Mouse (Mus musculus) heart, embryonic 15.5 days (tissue): Measurements from ENCODE around the gene Rilpl1. TPM values are rescaled to one million over a fixed set of nuclear protein-coding genes. Genes with fewer than 3 reads are reported as not detected.
"Not testable (repeated sequence)": the region's sequence is repeated elsewhere in the genome, so short reads cannot be mapped to it uniquely, and the experiment has no call there.

Source experiments
- ATAC-seq: fragments of 200-750 bp; cut with Nextera tagmentation; replicated peaks from 2 replicates; pipeline ENCODE4 v1.8.0; 2017; ENCODE audit warnings: low read depth, moderate TSS enrichment; ENCODE audit not compliant: insufficient number of reproducible peaks, insufficient read depth, low FRiP score
- H3K27ac ChIP-seq: fragments of 300-500 bp; sonication (generic); 2 replicates; pipeline ENCODE4 v1.5.1; 2015; ENCODE audit warnings: mild to moderate bottlenecking, inconsistent platforms
- H3K27me3 ChIP-seq: fragments of 300-500 bp; sonication (generic); 2 replicates; pipeline ENCODE4 v1.6.1; 2015; ENCODE audit warnings: inconsistent platforms
- H3K36me3 ChIP-seq: fragments of 300-500 bp; sonication (generic); 2 replicates; pipeline ENCODE4 v1.6.1; 2015; ENCODE audit warnings: mild to moderate bottlenecking, inconsistent platforms
- H3K4me1 ChIP-seq: fragments of 300-500 bp; sonication (generic); replicated peaks from 2 replicates; pipeline ENCODE4 v1.6.1; 2015; ENCODE audit warnings: inconsistent platforms
- H3K4me2 ChIP-seq: fragments of 300-500 bp; sonication (generic); 2 replicates; pipeline ENCODE4 v1.6.1; 2015; ENCODE audit warnings: inconsistent platforms, mild to moderate bottlenecking, moderate library complexity
- H3K4me3 ChIP-seq: fragments of 300-500 bp; sonication (generic); 2 replicates; pipeline ENCODE4 v1.5.1; 2015; ENCODE audit warnings: mild to moderate bottlenecking, inconsistent platforms
- H3K9ac ChIP-seq: fragments of 300-500 bp; sonication (generic); 2 replicates; pipeline ENCODE4 v1.6.1; 2015; ENCODE audit warnings: mild to moderate bottlenecking, inconsistent platforms
- H3K9me3 ChIP-seq: fragments of 300-500 bp; sonication (generic); replicated peaks from 2 replicates; pipeline ENCODE4 v1.6.1; 2016; ENCODE audit warnings: inconsistent platforms
- WGBS: fragments of 180-500 bp; shearing (Covaris S2); methylation state at CpG from one replicate; pipeline ENCODE4 v1.1.7; 2015; ENCODE audit warnings: mixed read lengths; 5-methylcytosine and 5-hydroxymethylcytosine counted together
- polyA plus RNA-seq: library from polyadenylated mRNA; unstranded; fragments of >200 nt; fragmentation: Nextera tagmentation; extraction: Ambion mirVana; gene quantifications from 2 replicates; pipeline ENCODE4 v1.2.1, GENCODE M21; 2015

Gene Rilpl1
- polyA plus RNA-seq, 1 experiment from 2014 or later: 27.8 TPM

- Histone ChIP-seq H3K9me3 (no peaks in the 10 kb centered on the region), H3K4me1 (no peaks in the 10 kb centered on the region), H3K27ac (no peak overlapping the region), H3K36me3 (peaks cover 23% of the 10 kb centered on the region), H3K4me2 (no peak overlapping the region), H3K27me3 (no peaks in the 10 kb centered on the region), H3K4me3 (no peak overlapping the region), H3K9ac (no peak overlapping the region)
- no peak for ATAC-seq
- 89% methylated on average over 7 of the region's 7 CpGs for WGBS
Measured at GRCm38 (mm10) chr5:124468365-124468764, 62.8 kb downstream of the Rilpl1 start.

GRCm38 (mm10) chr5:124467766-124468165 is 63.4 kb downstream of the Rilpl1 start:
- WGBS: 89% methylated on average over 1 of the region's 1 CpGs
- ATAC-seq: no peak
- H3K9ac ChIP-seq: no peak overlapping the region
- H3K4me3 ChIP-seq: no peak overlapping the region
- H3K4me1 ChIP-seq: no peaks in the 10 kb centered on the region
- no peaks in the 10 kb centered on the region for H3K9me3 ChIP-seq
- peaks cover 29% of the 10 kb centered on the region for H3K36me3 ChIP-seq
- H3K4me2 ChIP-seq: no peak overlapping the region
- no peak overlapping the region for H3K27ac ChIP-seq
- H3K27me3 ChIP-seq: no peaks in the 10 kb centered on the region

GRCm38 (mm10) chr5:124464905-124465304 is 66.3 kb downstream of the Rilpl1 start:
- Histone ChIP-seq H3K27me3 (no peaks in the 10 kb centered on the region), H3K36me3 (peaks cover 56% of the 10 kb centered on the region), H3K4me2 (no peak overlapping the region), H3K4me3 (no peak overlapping the region), H3K27ac (no peak overlapping the region), H3K9me3 (no peaks in the 10 kb centered on the region), H3K9ac (no peak overlapping the region), H3K4me1 (no peaks in the 10 kb centered on the region)
- ATAC-seq: no peak

- no peaks in the 10 kb centered on the region for H3K9me3 ChIP-seq
- no peak overlapping the region for H3K4me2 ChIP-seq
- no peak overlapping the region for H3K4me3 ChIP-seq
- peaks cover 60% of the 10 kb centered on the region for H3K36me3 ChIP-seq
- WGBS: 81% methylated on average over 5 of the region's 5 CpGs
- no peaks in the 10 kb centered on the region for H3K4me1 ChIP-seq
- no peak overlapping the region for H3K9ac ChIP-seq
- no peak for ATAC-seq
- no peak overlapping the region for H3K27ac ChIP-seq
- H3K27me3 ChIP-seq: no peaks in the 10 kb centered on the region
Measured at GRCm38 (mm10) chr5:124463462-124463861, 67.7 kb downstream of the Rilpl1 start.

- no peaks in the 10 kb centered on the region for H3K4me1 ChIP-seq
- peaks cover 67% of the 10 kb centered on the region for H3K36me3 ChIP-seq
- no peak overlapping the region for H3K9ac ChIP-seq
- H3K27ac ChIP-seq: no peak overlapping the region
- H3K9me3 ChIP-seq: no peaks in the 10 kb centered on the region
- H3K4me3 ChIP-seq: no peak overlapping the region
- 89% methylated on average over 8 of the region's 8 CpGs for WGBS
- H3K4me2 ChIP-seq: no peak overlapping the region
- ATAC-seq: no peak
- H3K27me3 ChIP-seq: no peaks in the 10 kb centered on the region
Measured at GRCm38 (mm10) chr5:124462297-124463025, 68.7 kb downstream of the Rilpl1 start.

- not testable (repeated sequence) for H3K4me1 ChIP-seq, H3K4me2 ChIP-seq, H3K27ac ChIP-seq, H3K4me3 ChIP-seq, H3K9me3 ChIP-seq, H3K27me3 ChIP-seq, H3K9ac ChIP-seq, ATAC-seq
- peaks cover 75% of the 10 kb centered on the region for H3K36me3 ChIP-seq
- 88% methylated on average over 14 of the region's 14 CpGs for WGBS
Measured at GRCm38 (mm10) chr5:124460922-124461321, 70.3 kb downstream of the Rilpl1 start.

GRCm38 (mm10) chr5:124456762-124457161 is 74.4 kb downstream of the Rilpl1 start:
- H3K9me3 ChIP-seq: no peaks in the 10 kb centered on the region
- WGBS: 93% methylated on average over 6 of the region's 6 CpGs
- H3K9ac ChIP-seq: no peak overlapping the region
- no peak overlapping the region for H3K4me2 ChIP-seq
- H3K27me3 ChIP-seq: no peaks in the 10 kb centered on the region
- H3K27ac ChIP-seq: no peak overlapping the region
- H3K4me1 ChIP-seq: peaks cover 11% of the 10 kb centered on the region
- ATAC-seq: no peak
- H3K4me3 ChIP-seq: no peak overlapping the region
- peaks cover 94% of the 10 kb centered on the region for H3K36me3 ChIP-seq

- Histone ChIP-seq H3K4me1 (peaks cover 27% of the 10 kb centered on the region), H3K27me3 (no peaks in the 10 kb centered on the region), H3K9ac (no peak overlapping the region), H3K9me3 (no peaks in the 10 kb centered on the region), H3K27ac (no peak overlapping the region), H3K4me3 (no peak overlapping the region), H3K4me2 (no peak overlapping the region), H3K36me3 (peaks cover 93% of the 10 kb centered on the region)
- ATAC-seq: no peak
- 63% methylated on average over 1 of the region's 1 CpGs for WGBS
Measured at GRCm38 (mm10) chr5:124454082-124454419, 77.1 kb downstream of the Rilpl1 start.

GRCm38 (mm10) chr5:124453339-124454081 is 77.7 kb downstream of the Rilpl1 start:
- ATAC-seq: 0 out of 2 replicates have a peak, but pooled peaks have one; percentile 23
- 68% methylated on average over 13 of the region's 13 CpGs for WGBS
- Histone ChIP-seq H3K9me3 (no peaks in the 10 kb centered on the region), H3K9ac (no peak overlapping the region), H3K4me1 (peaks cover 32% of the 10 kb centered on the region), H3K4me3 (no peak overlapping the region), H3K4me2 (no peak overlapping the region), H3K27me3 (no peaks in the 10 kb centered on the region), H3K36me3 (peaks cover 94% of the 10 kb centered on the region), H3K27ac (peak overlapping the region; percentile 60)

- Histone ChIP-seq H3K27me3 (no peaks in the 10 kb centered on the region), H3K36me3 (peaks cover 92% of the 10 kb centered on the region), H3K27ac (peak overlapping the region; percentile 60), H3K4me2 (no peak overlapping the region), H3K4me1 (peaks cover 36% of the 10 kb centered on the region), H3K9me3 (no peaks in the 10 kb centered on the region), H3K9ac (no peak overlapping the region), H3K4me3 (no peak overlapping the region)
- WGBS: 67% methylated on average over 15 of the region's 15 CpGs
- ATAC-seq: no peak
Measured at GRCm38 (mm10) chr5:124452494-124453228, 78.5 kb downstream of the Rilpl1 start.

- Histone ChIP-seq H3K27ac (peak overlapping the region; percentile 49; the same call in 1 of the 2 replicates), H3K27me3 (no peaks in the 10 kb centered on the region), H3K4me2 (no peak overlapping the region), H3K36me3 (peaks cover 80% of the 10 kb centered on the region), H3K4me1 (peaks cover 51% of the 10 kb centered on the region), H3K4me3 (no peak overlapping the region), H3K9ac (peak overlapping the region; percentile 10; the same call in 1 of the 2 replicates), H3K9me3 (no peaks in the 10 kb centered on the region)
- 78% methylated on average over 16 of the region's 16 CpGs for WGBS
- ATAC-seq: no peak
Measured at GRCm38 (mm10) chr5:124450641-124451340, 80.4 kb downstream of the Rilpl1 start.
